Mouse (Mus musculus): ENCODE measurements at regions not wholly inside any gene's neighbourhood (a gene's known extent, or its start where the extent isn't known, plus 50 kb on each side); places are given as distances from the start of the nearest gene placed in this dataset.

GRCm38 (mm10) chr6:117465165-117465564, 296.8 kb downstream of the Cxcl12 start:
- TF ChIP-seq CTCF (conservative IDR thresholded peaks at IDR 0.05 in 1 of 2, IDR thresholded peaks at IDR 0.05 in 1 of 2; ENCODE audit: low read depth in 2 of 2, low read length in 2 of 2) (no peak), MEF2A (IDR thresholded peaks at IDR 0.05; ENCODE audit: borderline replicate concordance, low read depth, low read length) (no peak), TBP (conservative IDR thresholded peaks at IDR 0.05; ENCODE audit: low read depth, low read length) (no peak), ZNF384 (IDR thresholded peaks at IDR 0.05; ENCODE audit: low read depth, low read length) (no peak), ETS1 (conservative IDR thresholded peaks at IDR 0.05; ENCODE audit: low read depth, low read length) (no peak), USF1 (IDR thresholded peaks at IDR 0.05; ENCODE audit: low read depth, low read length) (no peak), HCFC1 (IDR thresholded peaks at IDR 0.05; ENCODE audit: low read depth, low read length) (no peak)
